Mouse (Mus musculus): ENCODE measurements at regions not wholly inside any gene's neighbourhood (a gene's known extent, or its start where the extent isn't known, plus 50 kb on each side); places are given as distances from the start of the nearest gene placed in this dataset.

DNA sequence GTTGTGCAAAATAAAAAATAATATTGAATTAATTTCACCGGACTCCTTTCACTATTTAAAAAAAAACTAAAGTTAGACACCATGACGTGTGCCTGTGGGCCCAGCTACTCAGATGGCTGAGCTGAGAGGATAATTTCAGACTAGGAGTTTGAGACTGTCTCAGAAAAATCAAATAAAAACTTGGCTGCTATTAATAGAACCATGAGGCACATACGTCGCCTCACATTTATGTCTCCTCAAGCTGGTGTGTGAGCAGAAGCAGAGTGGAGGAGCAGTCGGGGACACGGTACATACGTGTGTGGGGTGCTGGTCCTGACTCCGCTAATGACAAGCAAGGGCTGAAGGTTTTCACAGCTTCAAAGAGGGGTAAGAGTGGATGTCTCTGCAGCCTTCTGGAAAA is 52.8 kb upstream of the Dmrtb1 start:
- DNase-seq (ENCODE audit: low spot score), result no peak

DNA sequence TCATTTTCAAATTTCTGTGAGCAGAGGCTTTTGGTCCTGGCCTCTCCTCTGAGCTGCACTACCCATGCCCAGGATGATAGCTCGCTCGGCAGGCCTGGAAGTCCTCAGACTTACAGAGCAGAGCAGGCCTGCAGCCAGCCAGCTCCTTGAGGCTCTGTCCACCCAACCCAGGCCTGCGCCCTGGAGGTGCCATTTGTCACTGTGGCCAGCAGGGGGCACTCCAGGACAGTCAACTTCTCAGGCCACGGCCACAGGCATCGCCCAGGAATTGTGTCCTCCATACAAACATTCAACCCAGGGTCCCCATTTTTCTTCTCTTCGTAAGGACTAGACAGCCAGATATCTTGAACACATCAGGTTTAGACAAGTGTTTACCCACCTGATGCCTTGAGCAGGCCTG is 53.9 kb upstream of the Dmrtb1 start:
- DNase-seq (ENCODE audit: low spot score), result peak; percentile 79

DNA sequence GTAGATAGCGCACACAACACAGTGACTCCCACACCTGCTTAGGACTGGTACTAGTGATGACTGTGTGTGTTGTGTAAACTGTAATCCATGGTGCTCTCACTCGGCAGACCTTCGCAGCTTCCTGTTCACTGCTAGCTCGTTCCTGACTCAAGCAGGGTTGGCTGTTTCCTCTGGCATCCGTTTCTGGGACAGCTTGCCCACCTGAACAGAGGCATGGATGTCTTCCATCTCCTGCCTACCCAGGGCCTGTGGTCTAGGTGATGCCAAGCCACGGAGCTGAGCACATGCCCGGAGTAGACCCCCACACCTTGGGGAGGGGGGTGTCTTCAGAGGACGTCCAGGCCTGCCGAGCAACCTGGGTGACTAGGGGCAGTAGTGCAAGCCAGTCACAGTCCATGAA is 54.7 kb upstream of the Dmrtb1 start:
- DNase-seq (ENCODE audit: low spot score), result no peak

DNA sequence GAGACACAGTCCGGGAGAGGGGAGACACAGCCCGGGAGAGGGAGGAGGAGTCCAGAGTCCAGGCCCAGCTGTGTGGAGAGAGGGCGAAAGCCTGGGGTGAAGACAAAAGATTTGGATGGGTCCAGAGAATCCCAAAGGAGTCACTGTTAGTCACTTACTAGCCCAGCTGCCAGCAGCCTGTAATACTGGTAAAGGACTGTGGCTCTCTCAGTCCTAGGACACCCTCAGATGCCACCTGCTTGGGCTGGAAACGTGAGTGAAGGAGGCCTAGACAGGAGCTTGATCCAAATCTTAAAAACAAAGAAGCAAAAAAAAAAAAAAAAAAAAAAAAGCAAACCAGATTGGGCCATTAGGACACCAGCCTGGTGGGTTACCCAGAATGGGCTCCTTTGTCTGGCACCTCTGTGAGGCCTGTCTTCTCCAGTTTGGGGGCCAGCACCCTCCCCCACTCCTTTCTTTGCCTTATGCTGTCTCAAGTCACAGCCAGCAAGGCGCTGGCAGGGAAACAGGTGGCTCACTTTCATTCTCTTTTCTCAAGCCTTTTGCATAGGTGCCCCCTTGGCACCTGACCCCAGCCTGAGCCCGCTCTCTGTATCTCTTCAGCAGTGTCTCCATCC is 55.9 kb upstream of the Dmrtb1 start:
- no peak for DNase-seq (ENCODE audit: low spot score)

DNA sequence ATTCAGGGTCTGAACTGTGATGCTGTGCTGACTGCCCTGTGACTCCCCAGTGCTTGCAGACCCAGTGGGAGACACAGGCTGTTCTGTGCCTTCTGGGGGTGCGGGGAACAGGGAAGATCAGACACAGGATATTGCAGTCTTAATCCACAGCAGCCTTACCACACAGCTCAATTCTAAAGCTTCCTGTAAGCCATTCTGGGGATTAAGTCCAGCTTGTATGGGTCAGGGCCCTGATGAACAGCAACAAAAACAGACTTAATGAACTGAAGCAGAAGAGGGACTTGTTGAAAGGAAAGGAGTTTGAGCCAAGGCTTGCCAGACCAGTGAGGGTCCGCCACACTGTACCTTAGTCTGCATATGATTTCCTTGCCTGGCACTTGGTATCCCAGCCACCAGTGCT is 58.4 kb upstream of the Lrp8 start:
- DNase-seq (ENCODE audit: low spot score), result no peak

DNA sequence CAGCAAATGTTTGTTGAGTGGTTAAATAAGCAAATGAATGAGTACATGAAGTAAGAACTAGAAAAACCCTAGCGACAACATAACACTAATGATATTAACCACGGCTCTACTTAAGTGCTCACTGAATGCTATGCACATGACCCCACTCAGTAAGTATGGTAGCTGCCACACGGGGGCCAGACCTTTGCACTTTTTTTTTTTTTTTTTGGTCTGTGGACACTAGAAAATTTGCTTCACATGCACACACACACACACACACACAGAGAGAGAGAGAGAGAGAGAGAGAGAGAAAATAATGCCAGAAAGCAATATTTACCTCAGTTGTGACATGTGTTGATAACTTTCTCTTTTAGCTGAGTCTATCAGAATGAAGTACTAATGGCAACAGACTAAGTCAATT is 55.7 kb upstream of the Lrp8 start:
- no peak for DNase-seq (ENCODE audit: low spot score)

DNA sequence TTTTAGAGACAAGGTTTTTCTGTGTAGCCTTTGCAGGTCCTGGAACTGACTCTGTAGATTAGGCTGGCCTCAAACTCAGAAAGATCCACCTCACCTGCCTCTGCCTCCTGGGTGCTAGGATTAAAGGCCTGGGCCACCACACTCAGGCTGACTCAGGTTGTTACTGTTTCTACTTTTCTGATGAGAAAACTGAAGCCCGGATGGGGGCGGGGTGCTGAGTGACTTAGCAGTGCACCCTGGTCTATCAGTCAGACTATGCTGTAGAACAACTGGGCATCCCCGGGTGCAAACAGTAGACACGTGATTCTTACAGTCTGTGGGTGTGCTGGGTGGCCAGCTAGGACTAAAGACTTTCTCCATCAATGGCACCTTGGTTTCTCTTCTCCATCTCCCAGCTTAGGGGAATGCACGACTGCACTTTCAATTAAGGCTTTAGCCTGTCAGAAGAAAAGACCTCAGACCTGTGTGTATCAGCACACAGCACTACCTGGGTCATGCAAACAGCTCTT is 55.1 kb upstream of the Lrp8 start:
- no peak for DNase-seq (ENCODE audit: low spot score)

DNA sequence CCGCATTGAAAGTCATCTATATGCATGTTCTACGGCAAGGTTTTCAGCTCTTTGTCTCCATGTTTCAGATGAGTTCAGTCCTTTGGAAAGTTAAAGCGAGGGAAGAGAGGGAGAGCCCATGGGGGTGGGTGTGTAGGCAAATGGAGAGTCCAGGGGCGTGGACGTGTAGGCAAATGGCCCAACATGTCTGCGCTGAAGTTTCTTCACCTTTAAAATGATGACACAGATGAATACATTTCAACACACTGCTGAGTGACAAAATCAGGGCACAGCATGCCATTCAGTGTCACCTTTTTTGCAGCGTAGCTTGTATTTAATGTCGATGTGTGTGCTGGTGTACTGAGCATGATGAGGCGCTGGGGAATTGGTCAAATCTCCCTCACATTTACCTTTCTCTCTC is 54.6 kb upstream of the Lrp8 start:
- no peak for DNase-seq (ENCODE audit: low spot score)

DNA sequence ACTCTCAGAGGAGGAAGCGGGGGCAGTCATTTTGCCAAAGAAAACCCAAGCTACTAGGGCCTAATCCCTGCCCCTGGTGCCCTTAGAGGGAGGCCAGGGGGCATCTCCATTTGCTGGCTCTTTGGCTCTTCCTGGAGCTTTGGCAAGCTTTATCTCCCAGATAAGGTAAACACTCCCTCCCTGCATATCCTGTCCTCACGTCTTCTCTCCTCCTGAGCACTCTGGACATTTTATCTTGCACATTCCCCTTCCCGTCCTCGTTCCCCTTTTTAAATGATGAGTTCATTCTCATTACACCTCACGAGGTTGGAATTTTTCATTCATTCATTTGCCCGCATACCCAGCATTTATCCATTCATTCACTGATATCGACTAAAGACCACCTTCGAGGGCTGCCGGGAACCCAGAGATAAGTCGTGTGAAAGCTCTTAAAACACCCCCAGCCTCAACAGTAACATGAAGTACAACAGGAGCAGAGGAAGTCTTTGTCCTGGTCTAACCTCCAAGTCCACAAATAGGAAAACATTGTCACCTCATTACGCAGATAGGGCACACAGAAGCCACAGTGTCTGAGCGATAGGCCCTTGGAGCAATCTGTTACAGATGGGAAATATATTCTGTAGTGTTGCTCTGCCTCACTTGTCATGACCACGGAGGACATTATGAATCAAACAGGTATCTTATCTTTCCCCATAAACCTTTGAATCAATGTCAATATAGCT is 54.0 kb upstream of the Lrp8 start:
- no peak for DNase-seq (ENCODE audit: low spot score)

DNA sequence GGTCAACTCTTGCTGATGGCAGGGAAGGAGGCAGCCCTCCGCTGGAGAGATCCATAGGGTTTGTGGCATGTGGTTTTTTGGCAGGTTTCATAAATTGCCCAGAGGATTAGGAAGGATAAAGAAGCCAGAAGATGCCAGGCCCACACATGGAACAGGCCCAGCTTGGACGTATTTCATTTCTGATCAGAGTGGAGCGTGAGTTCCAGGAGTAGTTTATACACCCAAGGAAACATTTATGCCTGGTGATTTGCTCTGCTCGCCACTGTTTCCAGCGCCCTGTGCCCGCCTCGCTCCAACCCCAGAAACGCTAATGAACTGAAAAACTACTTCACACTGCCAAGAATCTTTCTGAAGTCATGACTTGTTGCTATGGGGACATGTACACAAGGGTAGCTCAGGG is 53.0 kb upstream of the Lrp8 start:
- no peak for DNase-seq (ENCODE audit: low spot score)

DNA sequence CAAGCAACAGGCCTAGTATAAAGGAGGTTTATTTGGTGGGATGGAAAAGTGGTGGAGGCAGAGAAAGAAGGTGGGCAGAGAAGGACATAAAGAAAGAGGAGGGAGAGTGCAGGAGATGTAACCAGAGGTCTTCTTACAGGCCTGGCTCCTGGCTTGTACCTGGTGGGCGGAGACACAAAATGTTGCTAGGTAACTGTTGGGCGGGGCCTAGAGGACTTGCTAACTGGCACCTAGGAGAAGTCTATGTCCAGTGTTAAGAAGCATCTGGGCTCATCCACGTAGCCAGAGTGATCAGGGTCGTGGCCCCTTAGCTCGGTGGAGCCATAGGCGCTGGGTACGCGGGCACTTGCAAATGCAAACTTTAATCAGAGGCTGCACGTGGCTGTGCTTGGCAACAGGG is 52.0 kb upstream of the Lrp8 start:
- no peak for DNase-seq (ENCODE audit: low spot score)

Measured in MN1 (cell line).